Mouse (Mus musculus) kidney, embryonic 16.5 days (tissue): ENCODE measurements around the gene Rps18. TPM values are rescaled to one million over a fixed set of nuclear protein-coding genes. Genes with fewer than 3 reads are reported as not detected.

Experiments
- ATAC-seq: fragments of 200-750 bp; cut with Nextera tagmentation; 2 replicates; pipeline ENCODE4 v1.8.0; 2017; ENCODE audit warnings: moderate TSS enrichment; ENCODE audit not compliant: low FRiP score, low TSS enrichment
- H3K27ac ChIP-seq: fragments of 300-500 bp; sonication (generic); 2 replicates; pipeline ENCODE4 v1.5.1; 2014; ENCODE audit warnings: low read length
- H3K27me3 ChIP-seq: fragments of 300-500 bp; sonication (generic); 2 replicates; pipeline ENCODE4 v1.6.1; 2014; ENCODE audit warnings: low read length, control low read depth, mixed read lengths; ENCODE audit not compliant: insufficient read depth
- H3K36me3 ChIP-seq: fragments of 300-500 bp; sonication (generic); 2 replicates; pipeline ENCODE4 v1.6.1; 2014; ENCODE audit warnings: low read length, control low read depth, mixed read lengths; ENCODE audit not compliant: insufficient read depth
- H3K4me1 ChIP-seq: fragments of 300-500 bp; sonication (generic); 2 replicates; pipeline ENCODE4 v1.6.1; 2014; ENCODE audit warnings: low read length, control low read depth, mixed read lengths; ENCODE audit not compliant: insufficient read depth
- H3K4me2 ChIP-seq: fragments of 300-500 bp; sonication (generic); replicated peaks from 2 replicates; pipeline ENCODE4 v1.6.1; 2014; ENCODE audit warnings: low read depth, low read length
- H3K4me3 ChIP-seq: fragments of 300-500 bp; sonication (generic); 2 replicates; pipeline ENCODE4 v1.5.1; 2014; ENCODE audit warnings: mild to moderate bottlenecking, low read length
- H3K9ac ChIP-seq: fragments of 300-500 bp; sonication (generic); replicated peaks from 2 replicates; pipeline ENCODE4 v1.6.1; 2014; ENCODE audit warnings: low read length
- H3K9me3 ChIP-seq: fragments of 300-500 bp; sonication (generic); 2 replicates; pipeline ENCODE4 v1.6.1; 2016; ENCODE audit warnings: low read length, control low read depth
- WGBS: fragments of 180-500 bp; shearing (Covaris S2); extraction: QIAGEN DNeasy Blood & Tissue Kit; methylation state at CpG from one replicate; pipeline ENCODE4 v1.1.7; 2014; 5-methylcytosine and 5-hydroxymethylcytosine counted together
- polyA plus RNA-seq: library from polyadenylated mRNA; unstranded; fragments of >200 nt; fragmentation: Nextera tagmentation; extraction: Ambion mirVana; gene quantifications from 2 replicates; pipeline ENCODE4 v1.2.1, GENCODE M21; 2015

Gene Rps18
- polyA plus RNA-seq, 1 experiment from 2014 or later = 1,786 TPM

- Histone ChIP-seq H3K9ac (no peak overlapping the region), H3K27me3 (no peaks in the 10 kb centered on the region), H3K4me2 (no peak overlapping the region), H3K27ac (no peak overlapping the region), H3K9me3 (no peaks in the 10 kb centered on the region), H3K4me1 (peaks cover 18% of the 10 kb centered on the region), H3K36me3 (peaks cover 7% of the 10 kb centered on the region; the same call in 1 of the 2 replicates), H3K4me3 (no peak overlapping the region)
- ATAC-seq = no peak
- 69% methylated on average over 17 of the region's 17 CpGs for WGBS
Observed at GRCm38 (mm10) chr17:33926207-33926932, 29.4 kb downstream of the Rps18 start.

DNA sequence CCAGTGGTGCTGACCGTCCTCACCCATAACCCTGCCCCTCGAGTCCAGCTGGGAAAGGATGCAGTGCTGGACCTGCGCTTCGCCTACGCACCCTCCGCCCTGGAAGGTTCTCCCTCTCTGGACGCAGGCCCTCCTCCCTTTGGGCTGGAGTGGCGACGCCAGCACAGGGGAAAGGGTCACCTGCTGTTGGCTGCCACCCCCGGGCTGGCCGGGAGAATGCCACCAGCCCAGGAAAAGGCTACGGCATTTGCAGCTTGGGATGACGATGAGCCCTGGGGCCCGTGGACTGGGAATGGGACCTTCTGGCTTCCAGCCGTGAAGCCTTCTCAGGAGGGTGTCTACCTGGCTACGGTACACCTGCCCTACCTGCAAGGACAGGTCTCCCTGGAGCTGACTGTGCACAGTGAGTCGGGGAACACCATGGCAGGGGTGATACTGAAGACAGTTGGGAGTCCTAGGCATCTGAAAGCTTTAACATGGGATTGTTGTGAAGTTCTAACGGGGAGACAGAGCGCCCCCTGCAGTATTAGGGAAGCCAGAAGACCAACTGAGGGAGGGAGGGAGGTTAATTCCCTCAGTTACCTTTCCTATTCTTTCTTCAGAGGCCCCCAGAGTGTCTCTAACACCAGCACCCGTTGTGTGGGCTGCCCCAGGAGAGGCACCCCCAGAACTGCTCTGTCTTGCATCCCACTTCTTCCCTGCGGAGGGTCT is 30.2 kb downstream of the Rps18 start:
- 82% methylated on average over 20 of the region's 21 CpGs for WGBS
- Histone ChIP-seq H3K9ac (no peak overlapping the region), H3K4me1 (peaks cover 14% of the 10 kb centered on the region), H3K36me3 (peaks cover 7% of the 10 kb centered on the region; the same call in 1 of the 2 replicates), H3K4me2 (no peak overlapping the region), H3K27me3 (no peaks in the 10 kb centered on the region), H3K4me3 (no peak overlapping the region), H3K9me3 (no peaks in the 10 kb centered on the region), H3K27ac (no peak overlapping the region)
- ATAC-seq = no peak

DNA sequence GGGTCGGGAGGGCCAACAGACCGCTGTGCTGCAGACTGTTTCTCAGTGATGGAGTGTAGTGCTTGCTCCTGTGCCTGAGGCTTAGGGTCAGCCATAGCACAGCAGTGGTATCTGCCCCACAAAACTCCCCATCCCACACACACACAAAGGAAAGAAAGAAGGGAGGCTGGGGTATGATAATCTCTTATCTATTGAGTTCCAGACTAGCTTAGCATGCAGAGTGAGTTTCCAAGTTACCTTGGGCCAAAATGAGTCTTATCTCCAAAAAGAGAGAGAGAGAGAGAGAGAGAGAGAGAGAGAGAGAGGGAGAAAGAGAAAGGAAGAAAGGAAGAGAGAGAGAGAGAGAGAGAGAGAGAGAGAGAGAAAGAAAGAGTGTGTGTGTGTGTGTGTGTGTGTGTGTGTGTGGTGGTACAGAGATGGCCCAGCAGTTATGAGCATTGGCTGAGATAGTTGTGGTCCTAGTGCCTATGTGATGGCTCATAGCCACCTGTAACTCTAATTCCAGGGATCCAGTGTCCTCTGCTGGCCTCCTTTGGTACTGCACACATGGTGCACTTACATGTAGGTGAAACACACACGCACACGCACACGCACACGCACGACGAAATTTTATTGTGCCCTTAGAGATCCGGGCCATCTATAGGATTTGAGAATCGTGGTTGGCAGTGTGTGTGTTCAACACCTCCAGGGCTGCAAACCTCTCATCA is 31.1 kb downstream of the Rps18 start:
- Histone ChIP-seq H3K36me3 (peaks cover 7% of the 10 kb centered on the region; the same call in 1 of the 2 replicates), H3K4me3 (no peak overlapping the region), H3K4me1 (peaks cover 12% of the 10 kb centered on the region), H3K27me3 (no peaks in the 10 kb centered on the region), H3K9me3 (no peaks in the 10 kb centered on the region), H3K27ac (no peak overlapping the region), H3K9ac (no peak overlapping the region), H3K4me2 (no peak overlapping the region)
- 90% methylated on average over 10 of the region's 10 CpGs for WGBS
- no peak for ATAC-seq

GRCm38 (mm10) chr17:33921361-33921760 is 34.4 kb downstream of the Rps18 start:
- Histone ChIP-seq H3K4me2 (no peak overlapping the region), H3K9me3 (no peaks in the 10 kb centered on the region), H3K4me1 (peaks cover 21% of the 10 kb centered on the region), H3K9ac (no peak overlapping the region), H3K4me3 (no peak overlapping the region), H3K27me3 (no peaks in the 10 kb centered on the region), H3K36me3 (peaks cover 15% of the 10 kb centered on the region; the same call in 1 of the 2 replicates), H3K27ac (no peak overlapping the region)
- no peak for ATAC-seq
- 85% methylated on average over 7 of the region's 7 CpGs for WGBS

DNA sequence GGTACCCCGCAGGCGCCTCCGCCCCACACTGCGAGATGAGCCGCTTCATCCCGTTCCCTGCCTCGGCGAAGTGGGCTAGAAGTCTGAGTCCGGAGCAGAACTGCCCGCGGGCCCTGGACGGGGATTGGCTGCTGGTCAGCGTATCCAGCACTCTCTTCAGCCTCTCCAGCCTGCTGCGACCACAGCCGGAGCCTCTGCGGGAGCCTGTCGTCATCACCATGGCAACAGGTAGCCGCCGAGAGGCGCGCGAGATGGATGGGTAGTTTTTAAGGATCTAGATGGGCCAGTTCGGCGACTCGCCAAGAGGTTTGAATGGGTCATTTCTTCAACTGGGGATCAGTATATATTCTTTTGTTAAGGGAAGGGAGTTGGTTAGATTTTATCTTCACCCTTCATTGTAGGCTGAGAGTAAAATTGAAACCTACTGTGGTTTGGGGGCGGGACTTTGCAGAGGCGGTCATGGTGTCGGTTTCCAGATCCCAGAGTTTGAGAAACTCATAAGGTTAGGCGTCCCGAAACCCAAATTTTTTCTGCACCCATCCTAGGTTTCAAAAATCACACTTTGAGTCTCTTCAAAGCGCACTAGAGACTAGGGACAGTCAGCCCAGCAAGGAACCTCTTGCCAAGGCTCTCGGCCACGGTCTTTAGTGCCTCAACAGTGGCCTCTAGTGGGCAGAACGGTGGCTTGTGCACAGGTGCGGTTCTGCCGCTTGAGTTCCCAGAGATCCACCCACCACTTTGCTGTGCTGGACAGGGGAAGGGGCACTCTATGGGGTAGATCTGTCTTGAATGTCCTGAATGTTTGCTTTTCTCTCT is 35.3 kb downstream of the Rps18 start:
- under 1% methylated on average over 36 of the region's 36 CpGs for WGBS
- Histone ChIP-seq H3K9ac (peak overlapping the region; percentile 70), H3K36me3 (peaks cover 9% of the 10 kb centered on the region; the same call in 1 of the 2 replicates), H3K4me1 (peaks cover 22% of the 10 kb centered on the region), H3K4me3 (peak overlapping the region; percentile 76), H3K27ac (peak overlapping the region; percentile 79), H3K9me3 (no peaks in the 10 kb centered on the region), H3K4me2 (peak overlapping the region; percentile 76), H3K27me3 (no peaks in the 10 kb centered on the region)
- ATAC-seq = peak; percentile 64

DNA sequence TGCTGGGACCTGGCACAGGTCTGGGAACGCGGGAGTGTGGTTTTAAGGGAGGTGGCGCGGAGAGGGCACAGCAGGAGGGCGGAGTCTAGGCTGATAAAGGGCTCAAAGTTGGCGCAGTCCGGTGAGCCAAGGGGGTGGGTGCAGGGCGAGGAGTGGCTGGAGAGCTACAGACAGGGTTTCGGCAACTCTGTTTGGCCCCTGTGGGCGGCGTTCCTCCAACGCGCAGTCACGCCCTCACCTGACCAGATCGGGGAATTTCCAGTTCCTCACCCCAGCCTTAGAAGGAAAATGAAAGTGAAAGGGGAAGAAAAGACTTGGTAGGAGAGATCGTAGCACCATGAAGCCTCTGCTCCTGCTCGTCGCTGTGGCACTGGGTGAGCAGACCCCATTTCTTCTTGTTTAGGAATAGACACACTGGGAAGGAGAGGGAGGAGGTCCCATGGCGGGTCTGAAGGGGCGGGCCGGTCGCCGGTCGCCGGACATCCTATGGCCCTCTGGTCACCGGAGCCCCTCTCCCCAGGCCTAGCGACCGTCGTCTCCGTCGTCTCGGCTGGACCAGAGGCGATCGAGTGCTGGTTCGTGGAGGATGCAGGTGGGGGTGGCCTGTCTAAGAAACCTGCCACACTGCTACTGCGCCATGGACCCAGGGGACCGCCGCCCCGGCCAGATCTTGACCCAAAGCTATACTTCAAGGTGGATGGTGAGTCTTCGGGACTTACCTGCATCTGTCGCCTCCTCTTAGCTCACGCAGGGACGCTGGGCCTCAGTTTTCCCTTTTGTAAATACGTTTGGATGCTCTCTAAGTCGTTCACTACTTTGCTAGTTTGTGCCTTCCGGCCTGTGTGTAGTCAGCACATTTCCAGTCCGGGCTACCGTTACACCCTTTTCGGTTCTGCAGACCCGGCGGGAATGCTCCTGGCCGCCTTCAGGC is 36.2 kb downstream of the Rps18 start:
- no peak for ATAC-seq
- under 1% methylated on average over 52 of the region's 52 CpGs for WGBS
- no peaks in the 10 kb centered on the region for H3K9me3 ChIP-seq
- peak overlapping the region; percentile 79 for H3K27ac ChIP-seq
- H3K9ac ChIP-seq = peak overlapping the region; percentile 70
- peaks cover 31% of the 10 kb centered on the region for H3K4me1 ChIP-seq
- no peaks in the 10 kb centered on the region for H3K27me3 ChIP-seq
- H3K4me3 ChIP-seq = peak overlapping the region; percentile 76
- peaks cover 12% of the 10 kb centered on the region; the same call in 1 of the 2 replicates for H3K36me3 ChIP-seq
- peak overlapping the region; percentile 76 for H3K4me2 ChIP-seq

DNA sequence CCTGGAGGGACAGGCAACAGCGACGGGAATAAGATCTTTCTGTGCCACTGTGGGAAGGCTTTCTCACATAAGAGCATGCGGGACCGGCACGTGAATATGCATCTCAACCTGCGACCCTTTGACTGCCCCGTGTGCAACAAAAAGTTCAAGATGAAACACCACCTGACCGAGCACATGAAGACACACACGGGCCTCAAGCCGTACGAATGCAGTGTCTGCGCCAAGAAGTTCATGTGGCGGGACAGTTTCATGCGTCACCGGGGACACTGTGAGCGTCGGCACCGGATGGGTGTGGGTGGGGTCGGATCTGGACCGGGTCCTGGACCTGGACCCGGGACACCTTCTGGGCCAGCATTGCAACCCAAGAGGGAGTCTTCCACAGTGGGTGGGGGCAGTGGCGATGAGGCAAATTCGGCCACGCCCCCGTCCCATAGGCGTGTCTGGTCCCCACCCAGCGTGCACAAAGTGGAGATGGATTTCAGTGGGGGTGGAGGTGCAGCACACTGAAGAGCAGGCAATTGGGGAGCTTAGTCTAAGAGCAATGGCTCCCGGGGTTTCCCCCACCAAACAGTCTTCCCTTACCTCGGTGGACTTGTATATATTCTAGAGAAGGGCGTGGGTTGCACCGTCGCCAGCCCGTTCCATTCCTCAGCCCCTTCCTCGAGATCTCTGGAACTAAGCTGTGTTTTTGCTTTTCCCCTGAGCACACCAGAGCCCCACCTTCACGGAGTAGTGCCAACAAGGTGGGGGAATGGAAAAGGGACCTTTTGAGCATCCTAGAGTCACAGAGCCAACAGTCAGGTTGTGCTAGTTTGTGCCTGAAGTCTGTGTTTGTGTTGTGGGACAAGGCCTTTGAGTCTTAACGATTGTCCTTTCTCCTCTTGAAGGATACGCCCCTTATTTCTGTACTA is 37.3 kb downstream of the Rps18 start:
- Histone ChIP-seq H3K4me1 (peaks cover 34% of the 10 kb centered on the region), H3K9me3 (no peaks in the 10 kb centered on the region), H3K36me3 (peaks cover 23% of the 10 kb centered on the region), H3K4me2 (peak overlapping the region; percentile 76), H3K27ac (0 out of 2 replicates have a peak overlapping the region, but pooled peaks have one; percentile 23), H3K27me3 (no peaks in the 10 kb centered on the region), H3K9ac (peak overlapping the region; percentile 70; the same call in 1 of the 2 replicates), H3K4me3 (peak overlapping the region; percentile 76)
- 63% methylated on average over 37 of the region's 37 CpGs for WGBS
- ATAC-seq = no peak

DNA sequence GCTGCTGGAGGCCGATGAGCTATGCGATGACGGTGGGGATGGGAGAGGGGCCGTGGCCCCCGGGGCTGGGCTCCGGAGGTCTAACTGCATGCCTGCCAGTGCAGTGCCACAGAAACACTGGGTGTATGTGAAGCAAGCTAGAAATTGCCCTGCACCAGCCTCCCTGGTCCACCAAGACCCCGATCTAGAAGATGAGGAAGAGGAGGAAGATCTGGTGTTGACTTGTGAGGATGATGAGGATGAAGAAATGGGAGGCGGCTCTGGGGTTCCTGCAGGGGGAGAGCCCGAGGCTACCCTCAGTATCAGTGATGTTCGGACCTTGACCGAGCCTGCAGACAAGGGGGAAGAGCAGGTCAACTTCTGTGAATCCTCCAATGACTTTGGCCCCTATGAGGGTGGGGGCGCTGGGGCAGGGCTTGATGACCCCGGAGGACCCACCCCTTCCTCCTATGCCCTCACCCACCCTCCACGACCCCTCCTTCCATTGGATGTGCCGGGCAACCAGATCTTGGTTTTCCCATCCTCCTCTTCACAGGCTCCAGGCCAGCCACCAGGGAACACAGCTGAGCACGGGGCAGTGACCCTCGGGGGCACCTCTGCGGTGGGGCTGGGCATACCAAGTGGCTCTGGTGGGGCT is 38.0 kb downstream of the Rps18 start:
- Histone ChIP-seq H3K4me3 (no peak overlapping the region), H3K36me3 (peaks cover 29% of the 10 kb centered on the region), H3K27me3 (no peaks in the 10 kb centered on the region), H3K27ac (no peak overlapping the region), H3K4me2 (no peak overlapping the region), H3K9ac (no peak overlapping the region), H3K4me1 (peaks cover 34% of the 10 kb centered on the region), H3K9me3 (no peaks in the 10 kb centered on the region)
- WGBS = 86% methylated on average over 18 of the region's 18 CpGs
- no peak for ATAC-seq
